Mouse (Mus musculus) kidney, postnatal 25 days (tissue): ENCODE measurements around the gene Glo1.
A peak's percentile ranks its signal among the peaks of the same experiment; 100 is the strongest.

Source experiments
- DNase-seq, 2 experiments: peaks; one replicate each; pipeline ENCODE4 v3.0.0; 2021; ENCODE audit warnings: mixed read lengths in 2 of 2

Glo1 gene

GRCm38 (mm10) chr17:30575941-30576773 lies 50.5 kb downstream of the Glo1 start, which contains the start of gene Btbd9:
Btbd9 (minus strand) TSS chr17:30576488.
- DNase-seq = peak; percentile 95 to 96

GRCm38 (mm10) chr17:30575121-30575904 lies 51.4 kb downstream of the Glo1 start:
- DNase-seq = peak; percentile 44 to 63

GRCm38 (mm10) chr17:30574783-30575075 lies 51.9 kb downstream of the Glo1 start:
- no peak for DNase-seq

GRCm38 (mm10) chr17:30573990-30574782 lies 52.5 kb downstream of the Glo1 start:
- DNase-seq = peak; percentile 56 to 79

GRCm38 (mm10) chr17:30570971-30571370 lies 55.7 kb downstream of the Glo1 start:
- DNase-seq = no peak

GRCm38 (mm10) chr17:30570173-30570572 lies 56.5 kb downstream of the Glo1 start:
- peak; percentile 91 for DNase-seq

- DNase-seq = no peak
These were observed 58.2 kb downstream of the Glo1 start for GRCm38 (mm10) chr17:30568473-30568872.

GRCm38 (mm10) chr17:30564971-30565370 lies 61.7 kb downstream of the Glo1 start:
- DNase-seq = peak in 1 of 2 experiments; percentile 57

GRCm38 (mm10) chr17:30564407-30564806 lies 62.3 kb downstream of the Glo1 start:
- DNase-seq = no peak

GRCm38 (mm10) chr17:30563484-30564075 lies 63.1 kb downstream of the Glo1 start:
- no peak for DNase-seq

GRCm38 (mm10) chr17:30562770-30563169 lies 63.9 kb downstream of the Glo1 start:
- DNase-seq = no peak

- peak; percentile 83 to 91 for DNase-seq
These were observed 67.1 kb downstream of the Glo1 start for GRCm38 (mm10) chr17:30559536-30559935.

GRCm38 (mm10) chr17:30558623-30559022 lies 68.0 kb downstream of the Glo1 start:
- DNase-seq = no peak

GRCm38 (mm10) chr17:30556512-30556911 lies 70.2 kb downstream of the Glo1 start:
- no peak for DNase-seq

GRCm38 (mm10) chr17:30553027-30553937 lies 73.4 kb downstream of the Glo1 start:
- no peak for DNase-seq

- DNase-seq = no peak
These were observed 75.9 kb downstream of the Glo1 start for GRCm38 (mm10) chr17:30550774-30551107.

GRCm38 (mm10) chr17:30549899-30550773 lies 76.5 kb downstream of the Glo1 start:
- no peak for DNase-seq

GRCm38 (mm10) chr17:30539098-30539497 lies 87.6 kb downstream of the Glo1 start:
- DNase-seq = peak; percentile 67 to 72

- no peak for DNase-seq
These were observed 90.0 kb downstream of the Glo1 start for GRCm38 (mm10) chr17:30536651-30537050.
